Mouse (Mus musculus): ENCODE results near the gene Bpifb9a. TPM values are rescaled to one million over a fixed set of nuclear protein-coding genes. Genes with fewer than 3 reads are reported as not detected.
A peak's percentile ranks its signal among the peaks of the same experiment; 100 is the strongest.
"Not testable (repeated sequence)": the region's sequence is repeated elsewhere in the genome, so short reads cannot be mapped to it uniquely, and the experiment has no call there.

The Bpifb9a gene
- total RNA-seq (2021), result not detected
- long read RNA-seq, experiment 1, result 0 reads
- long read RNA-seq, experiment 2, result 0 reads

DNA sequence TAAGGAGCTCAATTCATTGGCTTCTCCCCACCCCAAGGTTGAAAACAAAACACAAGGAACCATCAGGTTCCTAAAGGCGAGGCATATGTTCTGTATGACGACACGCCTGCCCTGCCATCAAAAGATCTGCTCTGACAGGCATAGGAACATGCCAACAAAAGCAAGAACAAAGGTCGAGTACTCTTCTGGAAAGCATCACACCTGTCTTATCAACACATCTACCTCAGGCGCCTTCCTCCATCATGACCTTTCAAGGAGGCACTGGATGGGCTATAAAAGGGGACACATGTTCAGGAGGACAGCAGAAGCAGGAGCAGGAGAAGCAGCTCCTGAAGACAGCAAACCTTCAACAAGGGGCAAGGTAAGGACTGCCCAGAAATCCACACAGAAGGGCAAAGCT lies at the start of gene Bpifb9a:
Gene Bpifb9a, plus strand, starts transcription at position 301 of the 400 bp plus-strand sequence.
- H3K4me3 ChIP-seq; intact Hi-C loops (cut with DNase I); H3K27ac ChIP-seq; DNase-seq (ENCODE audit: extremely low spot score in 1 of 2, low spot score in 2 of 2): not testable (repeated sequence)

GRCm38 (mm10) chr2:154209112-154209511 lies 48.5 kb upstream of the Bpifb9a start:
- peak; percentile 68 for TF ChIP-seq CTCF (IDR thresholded peaks at IDR 0.05)
- DNase-seq (ENCODE audit: extremely low spot score in 1 of 2, low spot score in 2 of 2), result no peak
- no peak overlapping the region for H3K4me3 ChIP-seq
- no peak overlapping the region for H3K27ac ChIP-seq
- intact Hi-C loops (cut with DNase I), result loop anchor here (2.0 kb wide), 2 partner anchors 90 to 166 kb away; no protein-coding TSS in a partner anchor

DNA sequence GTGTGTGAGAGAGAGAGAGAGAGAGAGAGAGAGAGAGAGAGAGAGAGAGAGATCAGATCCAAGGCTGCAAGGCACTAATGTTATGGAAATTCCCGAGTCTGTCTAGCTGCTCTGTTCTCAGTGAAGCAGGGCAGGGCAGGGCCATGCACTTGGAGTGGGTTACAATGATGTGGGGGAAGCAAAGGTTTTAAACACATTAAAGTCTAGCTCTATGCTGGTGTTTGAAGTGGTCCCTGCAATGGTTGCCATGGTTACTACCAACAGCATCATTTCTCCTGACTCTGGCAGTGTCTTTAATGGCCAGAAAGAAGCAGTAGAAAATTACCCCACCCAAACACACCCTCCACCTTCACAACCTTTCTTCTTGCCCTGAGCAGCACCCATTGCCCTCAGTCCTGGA lies 46.5 kb upstream of the Bpifb9a start:
- H3K4me3 ChIP-seq, result no peak overlapping the region
- no peak for DNase-seq (ENCODE audit: extremely low spot score in 1 of 2, low spot score in 2 of 2)
- intact Hi-C loops (cut with DNase I), result no loop called here
- H3K27ac ChIP-seq, result no peak overlapping the region
- no peak for TF ChIP-seq CTCF (IDR thresholded peaks at IDR 0.05)

GRCm38 (mm10) chr2:154211881-154212280 lies 45.8 kb upstream of the Bpifb9a start:
- no peak for TF ChIP-seq CTCF (IDR thresholded peaks at IDR 0.05)
- H3K4me3 ChIP-seq, result no peak overlapping the region
- H3K27ac ChIP-seq, result peak overlapping the region; percentile 73
- DNase-seq (ENCODE audit: extremely low spot score in 1 of 2, low spot score in 2 of 2), result peak; percentile 47 to 68
- intact Hi-C loops (cut with DNase I), result loop anchor here (1.0 kb wide), 1 partner anchor 31 kb away; no protein-coding TSS in a partner anchor

- intact Hi-C loops (cut with DNase I), result no loop called here
- DNase-seq (ENCODE audit: extremely low spot score in 1 of 2, low spot score in 2 of 2), result peak; percentile 61 to 68
- TF ChIP-seq CTCF (IDR thresholded peaks at IDR 0.05), result peak; percentile 84
- Histone ChIP-seq H3K4me3 (no peak overlapping the region), H3K27ac (no peak overlapping the region)
Measured at GRCm38 (mm10) chr2:154215191-154215590, 42.5 kb upstream of the Bpifb9a start.

DNA sequence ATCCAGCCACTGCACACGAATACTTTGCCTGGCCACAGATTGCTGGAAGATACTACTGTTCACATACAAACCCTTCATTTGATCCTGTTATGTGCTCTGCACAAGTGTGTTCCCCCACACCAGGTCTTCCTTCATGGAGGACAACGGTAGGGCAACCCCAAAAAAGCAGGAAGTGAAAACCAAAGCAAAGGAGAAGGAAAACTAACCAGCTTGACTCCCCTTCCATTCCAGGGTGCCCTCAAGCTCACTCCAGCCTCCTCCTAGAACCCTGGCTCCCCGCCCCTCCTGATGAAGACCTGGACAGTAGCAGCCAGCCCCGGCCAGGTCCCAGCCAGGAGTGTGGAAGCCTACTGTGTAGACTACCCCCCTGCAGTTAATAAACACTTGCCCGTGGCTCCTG lies 37.7 kb upstream of the Bpifb9a start:
- no peak for TF ChIP-seq CTCF (IDR thresholded peaks at IDR 0.05)
- intact Hi-C loops (cut with DNase I), result no loop called here

GRCm38 (mm10) chr2:154223265-154223916 lies 34.3 kb upstream of the Bpifb9a start, which contains the start of gene Bpifb5:
Gene Bpifb5 (plus strand): TSS chr2:154223742.
- DNase-seq (ENCODE audit: extremely low spot score in 1 of 2, low spot score in 2 of 2), result no peak
- Histone ChIP-seq H3K4me3 (no peak within 1 kb of the TSS), H3K27ac (no peak within 1 kb of the TSS)
- TF ChIP-seq CTCF (IDR thresholded peaks at IDR 0.05), result no peak
- intact Hi-C loops (cut with DNase I), result no loop called here

More for the DNA sequence above, 37.7 kb upstream of the Bpifb9a start:
- no peak for DNase-seq (ENCODE audit: extremely low spot score in 1 of 2, low spot score in 2 of 2)
- Histone ChIP-seq H3K27ac (no peak overlapping the region), H3K4me3 (no peak overlapping the region)

DNA sequence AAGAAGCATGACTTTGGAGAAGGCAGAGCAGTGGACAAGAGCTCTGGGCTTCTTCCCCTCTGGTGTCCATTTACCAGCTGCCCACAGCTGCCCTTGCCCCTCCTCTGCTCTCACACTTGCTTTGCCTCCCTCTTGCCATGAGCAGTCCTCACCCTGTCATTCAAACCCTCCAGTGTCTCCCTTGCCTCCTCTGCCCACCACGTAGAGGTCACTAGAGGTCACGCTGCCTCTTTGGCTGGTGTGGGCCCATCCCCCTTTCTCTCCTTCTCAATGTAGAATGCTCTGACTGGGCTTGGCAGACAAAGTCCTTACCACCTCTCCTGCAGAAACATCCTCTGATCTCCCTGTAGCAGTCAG lies 33.8 kb upstream of the Bpifb9a start:
- H3K4me3 ChIP-seq, result no peak overlapping the region
- no peak for DNase-seq (ENCODE audit: extremely low spot score in 1 of 2, low spot score in 2 of 2)
- no peak for TF ChIP-seq CTCF (IDR thresholded peaks at IDR 0.05)
- intact Hi-C loops (cut with DNase I), result no loop called here
- no peak overlapping the region for H3K27ac ChIP-seq

- Histone ChIP-seq H3K4me3 (no peak overlapping the region), H3K27ac (no peak overlapping the region)
- DNase-seq (ENCODE audit: extremely low spot score in 1 of 2, low spot score in 2 of 2), result no peak
- TF ChIP-seq CTCF (IDR thresholded peaks at IDR 0.05), result no peak
- intact Hi-C loops (cut with DNase I), result no loop called here
Measured at GRCm38 (mm10) chr2:154226991-154227390, 30.7 kb upstream of the Bpifb9a start.

DNA sequence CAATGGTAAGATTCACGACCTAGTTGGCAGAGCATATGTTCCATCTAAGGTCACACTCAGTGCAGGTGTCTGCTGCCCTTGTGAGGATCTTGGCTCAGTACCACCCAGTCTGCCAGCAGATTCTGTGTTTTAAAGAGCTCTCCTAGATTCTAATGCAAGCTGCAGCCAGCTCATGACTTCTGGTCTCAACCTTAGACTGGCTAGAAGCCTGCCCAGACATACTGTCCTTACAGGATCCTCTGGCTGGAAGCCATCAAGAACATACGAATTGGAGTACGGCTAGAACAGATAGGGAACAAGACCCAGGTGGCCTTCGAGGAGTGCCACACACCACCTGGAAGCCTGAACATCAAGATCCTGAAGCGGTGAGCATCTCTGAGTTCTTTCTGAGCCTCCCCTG lies 29.8 kb upstream of the Bpifb9a start:
- TF ChIP-seq CTCF (IDR thresholded peaks at IDR 0.05), result no peak

GRCm38 (mm10) chr2:154233426-154233825 lies 24.2 kb upstream of the Bpifb9a start:
- no peak overlapping the region for H3K27ac ChIP-seq
- no peak for DNase-seq (ENCODE audit: extremely low spot score in 1 of 2, low spot score in 2 of 2)
- H3K4me3 ChIP-seq, result no peak overlapping the region
- intact Hi-C loops (cut with DNase I), result no loop called here
- no peak for TF ChIP-seq CTCF (IDR thresholded peaks at IDR 0.05)

More for the DNA sequence above, 29.8 kb upstream of the Bpifb9a start:
- intact Hi-C loops (cut with DNase I), result no loop called here
- no peak overlapping the region for H3K4me3 ChIP-seq
- no peak overlapping the region for H3K27ac ChIP-seq
- no peak for DNase-seq (ENCODE audit: extremely low spot score in 1 of 2, low spot score in 2 of 2)

DNA sequence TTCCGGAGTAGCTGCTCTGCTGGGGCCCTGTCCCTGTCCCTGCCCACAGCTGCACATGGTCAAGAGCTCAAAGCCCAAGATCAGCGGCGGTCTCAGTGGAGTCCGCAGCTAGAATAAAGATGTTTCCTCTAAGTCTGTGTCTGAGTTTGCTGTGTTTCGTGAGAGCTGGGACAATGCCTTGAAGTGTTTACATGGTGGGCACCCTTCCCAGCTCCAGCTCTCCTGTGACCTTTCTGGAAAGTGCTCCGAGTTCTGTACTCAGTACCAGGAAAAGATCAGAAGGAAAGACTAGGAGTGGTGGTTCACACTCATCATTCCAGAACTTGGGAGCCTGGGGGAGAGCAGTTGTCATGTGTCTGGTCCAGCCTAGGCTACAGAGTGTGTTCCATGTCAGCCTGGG lies 16.9 kb upstream of the Bpifb9a start:
- no peak overlapping the region for H3K27ac ChIP-seq
- TF ChIP-seq CTCF (IDR thresholded peaks at IDR 0.05), result no peak
- intact Hi-C loops (cut with DNase I), result no loop called here
- H3K4me3 ChIP-seq, result no peak overlapping the region
- DNase-seq (ENCODE audit: extremely low spot score in 1 of 2, low spot score in 2 of 2), result no peak

- H3K27ac ChIP-seq; H3K4me3 ChIP-seq; DNase-seq (ENCODE audit: extremely low spot score in 1 of 2, low spot score in 2 of 2): not testable (repeated sequence)
- intact Hi-C loops (cut with DNase I), result loop anchor here (1.0 kb wide), 1 partner anchor 30 kb away; no protein-coding TSS in a partner anchor
Measured at GRCm38 (mm10) chr2:154242726-154243125, 14.9 kb upstream of the Bpifb9a start.

Data from left cerebral cortex, adult 2 months (tissue).